Mouse (Mus musculus) effector memory CD4-positive, alpha-beta T cell, adult 7 months (primary cell): ENCODE results near the gene Zfp26. TPM values are rescaled to one million over a fixed set of nuclear protein-coding genes. Genes with fewer than 3 reads are reported as not detected.

ENCODE experiments used
- polyA plus RNA-seq: library from polyadenylated mRNA; unstranded; fragments of 100-300 nt; shearing (Covaris generic); gene quantifications from one replicate; pipeline ENCODE4 v1.2.1, GENCODE M21; 2017

The Zfp26 gene
- 21.9 TPM for polyA plus RNA-seq

GRCm38 (mm10) chr9:20459377-20460317 is at the start of gene Zfp26:
TSS of gene Zfp26 (minus strand) at chr9:20460162.

GRCm38 (mm10) chr9:20492527-20493233 is 32.7 kb upstream of the Zfp26 start, which contains the start of gene Zfp426:
TSS of gene Zfp426 (minus strand) at chr9:20492746.

GRCm38 (mm10) chr9:20384532-20385342 is 75.2 kb downstream of the Zfp26 start, which contains the start of gene Zfp560:
TSS of gene Zfp560 (minus strand) at chr9:20385177.

Other genes starting within 250 kb of the Zfp26 start
- not detected for gene Olfr871, start 248.0 kb downstream of the Zfp26 start, polyA plus RNA-seq
- gene Olfr872, start 223.0 kb downstream of the Zfp26 start, polyA plus RNA-seq, result not detected
- gene Olfr39, start 177.8 kb downstream of the Zfp26 start, polyA plus RNA-seq, result 0.69 TPM
- gene Olfr873, start 161.6 kb downstream of the Zfp26 start, polyA plus RNA-seq, result not detected
- gene Olfr18, start 124.1 kb downstream of the Zfp26 start, polyA plus RNA-seq, result 0.32 TPM
- gene Zfp560, start 75.0 kb downstream of the Zfp26 start, polyA plus RNA-seq, result 19.9 TPM
- gene Zfp426, start 32.6 kb upstream of the Zfp26 start, polyA plus RNA-seq, result 9.5 TPM
- 26.7 TPM for gene Zfp266, start 61.3 kb upstream of the Zfp26 start, polyA plus RNA-seq
- gene Zfp846, start 121.1 kb upstream of the Zfp26 start, polyA plus RNA-seq, result 8.0 TPM
- gene Ubl5, start 182.7 kb upstream of the Zfp26 start, polyA plus RNA-seq, result 437 TPM
- 91.4 TPM for gene Fbxl12, start 184.6 kb upstream of the Zfp26 start, polyA plus RNA-seq
- gene Pin1, start 191.9 kb upstream of the Zfp26 start, polyA plus RNA-seq, result 17.8 TPM